ENCODE assay signal across 15 mouse cellular contexts in the genomic region with DNA sequence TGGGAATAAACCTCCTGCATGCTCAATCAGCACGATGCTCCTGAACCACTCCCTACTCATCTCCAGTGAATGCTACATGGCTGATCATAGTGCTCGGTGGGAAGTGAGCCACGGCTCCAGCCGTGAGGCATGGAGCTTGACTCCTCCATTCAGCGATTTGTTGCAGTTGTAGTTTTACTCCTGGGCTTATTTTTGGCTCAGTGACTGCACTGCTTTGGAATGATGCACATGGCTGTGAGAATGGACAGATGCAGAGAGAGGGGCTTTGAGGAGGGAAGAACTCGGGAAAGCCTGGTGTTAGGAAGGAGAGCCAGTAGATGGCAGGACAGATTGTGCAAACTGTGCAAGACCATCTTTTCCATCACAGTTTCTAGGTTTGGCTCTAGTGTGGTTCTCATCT. TPM values are rescaled to one million over a fixed set of nuclear protein-coding genes. Genes with fewer than 3 reads are reported as not detected.
DNase-seq lines count a peak whose midpoint lies in the region; ATAC-seq and TF ChIP-seq lines count a peak whose summit lies in the region.
"Had no signal": no experiment of that assay in that cellular context is flagged by ENCODE, and none has a peak within 500 bp of the region (broad histone marks: within the 10 kb centered on the region; RNA-seq: fewer than 3 reads in every experiment).

No protein-coding gene starts in this region.

- no peak for TF ChIP-seq POLR2A in brain, embryonic 14.5 days (IDR thresholded peaks at IDR 0.05; ENCODE audit: borderline replicate concordance, extremely low read depth, insufficient read depth, insufficient read length, poor library complexity, severe bottlenecking)

- TF ChIP-seq CTCF in brain, embryonic 14.5 days (IDR thresholded peaks at IDR 0.05; ENCODE audit: borderline replicate concordance, extremely low read depth, insufficient read depth, insufficient read length) = peak; percentile 33; the same call in 1 of the 2 replicates

- H3K36me3 ChIP-seq in liver, embryonic 11.5 days (ENCODE audit: control insufficient read depth, insufficient read depth, low read length) = no peaks in the 10 kb centered on the region
- peaks cover 14% of the 10 kb centered on the region for H3K36me3 ChIP-seq in liver, embryonic 12.5 days
- H3K36me3 ChIP-seq in limb, embryonic 10.5 days = no peaks in the 10 kb centered on the region

- H3K27ac ChIP-seq in liver, embryonic 11.5 days (ENCODE audit: low read depth, low read length) = no peak overlapping the region
- H3K27ac ChIP-seq in liver, embryonic 12.5 days = no peak overlapping the region
- H3K27ac ChIP-seq in limb, embryonic 10.5 days = no peak overlapping the region
- H3K27ac ChIP-seq: liver, embryonic 14.5 days had no signal

- H3K4me1 ChIP-seq in liver, embryonic 11.5 days (replicated peaks; ENCODE audit: control insufficient read depth, insufficient read depth, low read length) = peaks cover 4% of the 10 kb centered on the region; the same call in 1 of the 2 replicates
- H3K4me1 ChIP-seq in liver, embryonic 12.5 days = no peaks in the 10 kb centered on the region
- peaks cover 3% of the 10 kb centered on the region; the same call in 1 of the 2 replicates for H3K4me1 ChIP-seq in limb, embryonic 10.5 days

- no peaks in the 10 kb centered on the region for H3K9me3 ChIP-seq in liver, embryonic 11.5 days (ENCODE audit: control insufficient read depth, low read length)
- no peaks in the 10 kb centered on the region for H3K9me3 ChIP-seq in liver, embryonic 12.5 days (replicated peaks)
- no peaks in the 10 kb centered on the region for H3K9me3 ChIP-seq in limb, embryonic 10.5 days (replicated peaks)

- peak; percentile 46 for ATAC-seq in frontal cortex, adult (ENCODE audit: low TSS enrichment)
- no peak for ATAC-seq in liver, embryonic 11.5 days (replicated peaks; ENCODE audit: low FRiP score)
- no peak for ATAC-seq in liver, embryonic 12.5 days
- no peak for ATAC-seq in megakaryocyte-erythroid progenitor cell, adult 5-6 weeks (replicated peaks; ENCODE audit: low FRiP score, low TSS enrichment, poor library complexity, severe bottlenecking)
- ATAC-seq: Patski had no signal

- WGBS in liver, embryonic 11.5 days = 78% methylated on average over 6 of the region's 6 CpGs
- WGBS in liver, embryonic 12.5 days (ENCODE audit: insufficient replicate concordance) = 67% methylated on average over 6 of the region's 6 CpGs
- 88% methylated on average over 6 of the region's 6 CpGs for WGBS in limb, embryonic 10.5 days

- no peaks in the 10 kb centered on the region for H3K27me3 ChIP-seq in liver, embryonic 11.5 days (replicated peaks; ENCODE audit: control insufficient read depth, insufficient read depth, low read length)
- H3K27me3 ChIP-seq in liver, embryonic 12.5 days (replicated peaks) = no peaks in the 10 kb centered on the region
- no peaks in the 10 kb centered on the region for H3K27me3 ChIP-seq in limb, embryonic 10.5 days (ENCODE audit: low read depth, poor library complexity, severe bottlenecking)
- H3K27me3 ChIP-seq: Patski had no signal

- H3K9ac ChIP-seq in liver, embryonic 11.5 days (ENCODE audit: low read depth, low read length) = no peak overlapping the region
- H3K9ac ChIP-seq in liver, embryonic 12.5 days = no peak overlapping the region
- H3K9ac ChIP-seq: liver, embryonic 14.5 days had no signal

- no peak overlapping the region for H3K4me2 ChIP-seq in liver, embryonic 11.5 days
- H3K4me2 ChIP-seq in liver, embryonic 12.5 days = no peak overlapping the region
- H3K4me2 ChIP-seq: midbrain, embryonic 11.5 days had no signal

- no peak for DNase-seq in frontal cortex, postnatal 25 days (ENCODE audit: low spot score in 2 of 2)
- DNase-seq in liver, embryonic 11.5 days (ENCODE audit: low spot score) = peak; percentile 23
- DNase-seq in brain, embryonic 14.5 days (ENCODE audit: low read depth) = peak; percentile 55
- DNase-seq in limb, embryonic 10.5 days (ENCODE audit: low spot score) = peak; percentile 18
- DNase-seq in spleen, postnatal 10 days (ENCODE audit: low spot score in 2 of 2) = no peak
- DNase-seq: gastrocnemius, postnatal 14 days; kidney, adult 18-20 months; layer of hippocampus, postnatal 36 days had no signal

- H3K4me3 ChIP-seq in liver, embryonic 11.5 days (ENCODE audit: low read depth, low read length) = no peak overlapping the region
- H3K4me3 ChIP-seq in liver, embryonic 12.5 days = no peak overlapping the region
- no peak overlapping the region for H3K4me3 ChIP-seq in limb, embryonic 10.5 days
- H3K4me3 ChIP-seq: erythroblast, embryonic 14.5 days had no signal

RNA-seq across cellular contexts. Expression of gene Zcchc2, which starts 49.1 kb away (rescaled TPM):
- 3.4 and 3.9 TPM in 2 replicates for polyA plus RNA-seq in liver, embryonic 11.5 days (2014; fragmentation: Nextera tagmentation; extraction: Ambion mirVana)
- polyA plus RNA-seq in liver, embryonic 12.5 days (2016; fragmentation: Nextera tagmentation; extraction: Ambion mirVana) = 1.7 and 1.9 TPM in 2 replicates
- polyA plus RNA-seq in brain, embryonic 14.5 days (2012; rRNA removed) = 12.5 and 15.6 TPM in 2 replicates
- 1.4 TPM in 2 replicates for polyA plus RNA-seq in limb, embryonic 10.5 days (2016; fragmentation: Nextera tagmentation; extraction: Ambion mirVana)
- total RNA-seq in megakaryocyte-erythroid progenitor cell, adult 5-6 weeks (2014; fragmentation: Nextera tagmentation) = 16.8 and 18.3 TPM in 2 replicates
- 14.2 and 15.4 TPM in 2 replicates for total RNA-seq in megakaryocyte-erythroid progenitor cell, adult 5-6 weeks (2017)

Comparison
In these comparisons a context has a peak if more than half of its experiments do, and no peak if none do; other contexts are left out.
1. DNase-seq: peak in liver, embryonic 11.5 days (single experiment), brain, embryonic 14.5 days (single experiment) and limb, embryonic 10.5 days (single experiment); none in frontal cortex, postnatal 25 days (0 of 2) and spleen, postnatal 10 days (0 of 2).